Mouse (Mus musculus) liver, adult 2 months (tissue): ENCODE data around the gene Eif5a2. TPM values are rescaled to one million over a fixed set of nuclear protein-coding genes. Genes with fewer than 3 reads are reported as not detected.

Source experiments
- DNase-seq: peaks from one replicate; pipeline ENCODE4 v3.0.0-alpha.2; 2011; ENCODE audit warnings: low read depth, low spot score; ENCODE audit errors: extremely low read depth
- H3K27ac ChIP-seq: fragments of 200-500 bp; replicated peaks from 2 replicates; pipeline ENCODE4 v1.5.1; 2012; ENCODE audit warnings: low read depth, mild to moderate bottlenecking, control low read depth, inconsistent platforms, low read length; ENCODE audit not compliant: insufficient read depth
- H3K27me3 ChIP-seq: fragments of 200-500 bp; 2 replicates; pipeline ENCODE4 v1.6.1; 2012; ENCODE audit warnings: mild to moderate bottlenecking, moderate library complexity, low read length, inconsistent platforms; ENCODE audit not compliant: control insufficient read depth, insufficient read depth
- H3K36me3 ChIP-seq: fragments of 200-500 bp; 2 replicates; pipeline ENCODE4 v1.6.1; 2012; ENCODE audit warnings: low read length, inconsistent platforms; ENCODE audit not compliant: control insufficient read depth, insufficient read depth
- H3K4me1 ChIP-seq: fragments of 200-500 bp; 2 replicates; pipeline ENCODE4 v1.6.1; 2011; ENCODE audit warnings: low read length; ENCODE audit not compliant: control insufficient read depth, insufficient read depth
- H3K4me3 ChIP-seq: fragments of 200-500 bp; 2 replicates; pipeline ENCODE4 v1.5.1; 2011; ENCODE audit warnings: low read depth, mild to moderate bottlenecking, control low read depth, low read length, moderate library complexity; ENCODE audit not compliant: insufficient read depth
- H3K79me2 ChIP-seq: fragments of 200-500 bp; 2 replicates; pipeline ENCODE4 v1.6.1; 2012; ENCODE audit warnings: inconsistent platforms, mild to moderate bottlenecking, low read length, moderate library complexity; ENCODE audit not compliant: control insufficient read depth, insufficient read depth
- H3K9ac ChIP-seq: fragments of 200-500 bp; 2 replicates; pipeline ENCODE4 v1.6.1; 2012; ENCODE audit warnings: low read depth, mild to moderate bottlenecking, control low read depth, inconsistent platforms, low read length
- CTCF ChIP-seq: fragments of 200-500 bp; IDR thresholded peaks from 2 replicates; pipeline ENCODE4 v1.5.1; 2011; ENCODE audit warnings: low read depth, low read length, control low read depth
- POLR2A ChIP-seq: fragments of 200-500 bp; IDR thresholded peaks from 2 replicates; pipeline ENCODE4 v1.6.1; 2011; ENCODE audit warnings: low read length, control low read depth; ENCODE audit not compliant: insufficient read depth; ENCODE audit errors: extremely low read depth
- WGBS: fragments of 180-500 bp; shearing (Covaris S2); methylation state at CpG from one replicate; pipeline ENCODE4 v1.1.7; 2018; 5-methylcytosine and 5-hydroxymethylcytosine counted together
- polyA plus RNA-seq: library from polyadenylated mRNA; depleted of rRNA; stranded (reverse); fragments of >200 nt; gene quantifications from 2 replicates; pipeline ENCODE4 v1.2.3, GENCODE M21; 2012; rRNA removed
- total RNA-seq: library from RNA; depleted of rRNA; stranded (reverse); fragments of >200 nt; gene quantifications from 2 replicates; pipeline ENCODE4 v1.2.3, GENCODE M21; 2014; rRNA removed

Eif5a2 gene
- total and polyA plus RNA-seq, 2 experiments: 0.09 to 0.46 TPM

- H3K27ac ChIP-seq: no peak overlapping the region
- no peak overlapping the region for H3K4me3 ChIP-seq
- 58% methylated on average over 3 of the region's 3 CpGs for WGBS
- H3K9ac ChIP-seq: no peak overlapping the region
- no peaks in the 10 kb centered on the region for H3K79me2 ChIP-seq
- H3K36me3 ChIP-seq: no peaks in the 10 kb centered on the region
- H3K27me3 ChIP-seq: no peaks in the 10 kb centered on the region
- no peaks in the 10 kb centered on the region for H3K4me1 ChIP-seq
- no peak for DNase-seq
- no peak for TF ChIP-seq CTCF
- TF ChIP-seq POLR2A: no peak
Observed at GRCm38 (mm10) chr3:28841886-28842649, 61.0 kb downstream of the Eif5a2 start.

GRCm38 (mm10) chr3:28843231-28843630 lies 62.2 kb downstream of the Eif5a2 start:
- Histone ChIP-seq H3K27ac (no peak overlapping the region), H3K9ac (no peak overlapping the region)

GRCm38 (mm10) chr3:28847115-28847514 lies 66.0 kb downstream of the Eif5a2 start:
- Histone ChIP-seq H3K4me1 (no peaks in the 10 kb centered on the region), H3K4me3 (no peak overlapping the region), H3K9ac (no peak overlapping the region), H3K27me3 (no peaks in the 10 kb centered on the region), H3K27ac (no peak overlapping the region), H3K36me3 (no peaks in the 10 kb centered on the region), H3K79me2 (no peaks in the 10 kb centered on the region)
- no peak for DNase-seq
- TF ChIP-seq POLR2A (no peak), CTCF (no peak)

More at GRCm38 (mm10) chr3:28843231-28843630, 62.2 kb downstream of the Eif5a2 start:
- Histone ChIP-seq H3K36me3 (no peaks in the 10 kb centered on the region), H3K79me2 (no peaks in the 10 kb centered on the region), H3K4me1 (no peaks in the 10 kb centered on the region), H3K27me3 (no peaks in the 10 kb centered on the region), H3K4me3 (no peak overlapping the region)
- TF ChIP-seq CTCF (no peak), POLR2A (no peak)
- no peak for DNase-seq
- WGBS: 64% methylated on average over 8 of the region's 8 CpGs

Other genes starting within 250 kb of the Eif5a2 start
- 229 and 337 TPM in 2 replicates for gene Slc2a2, start 83.4 kb upstream of the Eif5a2 start, total RNA-seq
- gene Slc2a2, start 83.4 kb upstream of the Eif5a2 start, polyA plus RNA-seq: 135 and 208 TPM in 2 replicates
- 73.6 and 78.8 TPM in 2 replicates for gene Rpl22l1, start 24.2 kb downstream of the Eif5a2 start, total RNA-seq
- 3.8 and 4.9 TPM in 2 replicates for gene Rpl22l1, start 24.2 kb downstream of the Eif5a2 start, polyA plus RNA-seq
- gene Gm1527, start 111.3 kb downstream of the Eif5a2 start, total RNA-seq: not detected in 2 replicates
- not detected in 2 replicates for gene Gm1527, start 111.3 kb downstream of the Eif5a2 start, polyA plus RNA-seq